Mouse (Mus musculus): ENCODE measurements at regions not wholly inside any gene's neighbourhood (a gene's known extent, or its start where the extent isn't known, plus 50 kb on each side); places are given as distances from the start of the nearest gene placed in this dataset.
A peak's percentile ranks its signal among the peaks of the same experiment; 100 is the strongest.

DNA sequence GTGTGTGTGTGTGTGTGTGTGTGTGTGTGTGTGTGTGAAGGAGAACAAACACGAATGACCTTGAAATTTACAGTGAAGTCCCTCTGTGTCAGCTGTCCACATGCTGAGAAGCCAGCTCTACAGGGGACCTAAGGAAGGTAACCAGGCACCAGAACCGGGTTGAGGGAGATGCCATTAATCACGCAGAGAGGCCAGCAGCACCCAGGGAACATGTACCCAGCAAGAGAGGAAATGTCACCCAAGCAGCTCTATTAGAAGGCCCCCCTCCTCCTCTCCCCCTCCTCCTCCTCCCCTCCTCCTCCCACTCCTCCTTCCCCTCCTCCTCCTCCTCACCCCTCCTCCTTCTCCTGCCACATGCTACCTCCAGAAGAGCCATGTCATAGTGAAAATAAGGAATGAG lies 181.8 kb downstream of the Suds3 start:
- ATAC-seq = no peak
- Histone ChIP-seq H3K9ac (ENCODE audit: low read length) (no peak overlapping the region), H3K27me3 (replicated peaks; ENCODE audit: control insufficient read depth, insufficient read depth, low read length) (no peaks in the 10 kb centered on the region), H3K4me2 (ENCODE audit: low read length) (no peak overlapping the region), H3K9me3 (replicated peaks; ENCODE audit: control insufficient read depth, low read length) (no peaks in the 10 kb centered on the region), H3K27ac (ENCODE audit: low read depth, low read length) (no peak overlapping the region), H3K4me3 (ENCODE audit: low read depth, low read length) (no peak overlapping the region), H3K4me1 (ENCODE audit: control insufficient read depth, insufficient read depth, low read length) (no peaks in the 10 kb centered on the region), H3K36me3 (ENCODE audit: control insufficient read depth, insufficient read depth, low read length) (no peaks in the 10 kb centered on the region)
- no peak for DNase-seq (ENCODE audit: low spot score)
- 75% methylated on average over 3 of the region's 3 CpGs for WGBS

DNA sequence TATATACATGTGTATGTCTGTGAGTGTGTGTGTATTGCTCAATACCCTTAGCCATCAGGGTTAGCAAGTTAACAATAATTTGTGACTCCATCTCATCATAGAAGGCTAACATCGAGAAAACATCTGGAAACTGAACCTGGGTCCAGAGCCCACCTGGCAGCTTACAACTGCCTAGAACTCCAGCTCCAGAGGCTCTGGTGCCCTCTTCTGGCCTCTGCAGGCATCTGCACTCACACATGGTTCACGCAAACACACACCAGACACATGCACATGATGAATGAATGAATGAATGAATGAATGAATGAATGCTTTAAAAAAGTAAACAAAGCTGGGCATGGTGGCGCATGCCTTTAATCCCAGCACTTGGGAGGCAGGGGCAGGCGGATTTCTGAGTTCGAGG lies 182.8 kb downstream of the Suds3 start:
- no peaks in the 10 kb centered on the region for H3K36me3 ChIP-seq (ENCODE audit: control insufficient read depth, insufficient read depth, low read length)
- H3K4me1 ChIP-seq (ENCODE audit: control insufficient read depth, insufficient read depth, low read length) = no peaks in the 10 kb centered on the region
- DNase-seq (ENCODE audit: low spot score) (no peak), ATAC-seq (no peak)
- no peak overlapping the region for H3K9ac ChIP-seq (ENCODE audit: low read length)
- no peak overlapping the region for H3K4me2 ChIP-seq (ENCODE audit: low read length)
- no peaks in the 10 kb centered on the region for H3K27me3 ChIP-seq (replicated peaks; ENCODE audit: control insufficient read depth, insufficient read depth, low read length)
- no peak overlapping the region for H3K27ac ChIP-seq (ENCODE audit: low read depth, low read length)
- no peak overlapping the region for H3K4me3 ChIP-seq (ENCODE audit: low read depth, low read length)
- no peaks in the 10 kb centered on the region for H3K9me3 ChIP-seq (replicated peaks; ENCODE audit: control insufficient read depth, low read length)
- WGBS = 94% methylated on average over 5 of the region's 5 CpGs

DNA sequence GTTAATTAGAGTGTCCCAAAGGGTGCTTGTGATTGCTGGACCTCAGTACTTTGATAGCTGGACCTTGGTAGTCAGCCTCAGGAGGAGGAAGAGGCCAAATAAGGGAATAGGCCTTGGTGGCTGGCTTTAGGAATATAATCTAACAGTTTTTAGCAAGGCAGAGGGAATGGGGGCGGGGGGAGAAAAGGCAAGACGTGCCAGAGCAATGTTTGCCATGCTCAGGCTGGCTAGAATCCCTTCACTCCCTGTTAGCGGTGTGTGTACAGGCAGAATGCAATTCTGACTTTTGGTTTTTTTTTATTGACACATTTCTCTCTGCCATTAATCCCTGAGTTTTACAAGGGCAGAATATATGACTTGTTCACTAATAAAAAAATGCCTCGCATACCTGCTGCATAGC lies 192.2 kb downstream of the Suds3 start:
- peaks cover 12% of the 10 kb centered on the region for H3K4me1 ChIP-seq (ENCODE audit: control insufficient read depth, insufficient read depth, low read length)
- no peaks in the 10 kb centered on the region for H3K9me3 ChIP-seq (replicated peaks; ENCODE audit: control insufficient read depth, low read length)
- no peak overlapping the region for H3K9ac ChIP-seq (ENCODE audit: low read length)
- no peaks in the 10 kb centered on the region for H3K36me3 ChIP-seq (ENCODE audit: control insufficient read depth, insufficient read depth, low read length)
- H3K27ac ChIP-seq (ENCODE audit: low read depth, low read length) = no peak overlapping the region; the same call in 1 of the 2 replicates
- no peak overlapping the region for H3K4me3 ChIP-seq (ENCODE audit: low read depth, low read length)
- DNase-seq (ENCODE audit: low spot score) (peak; percentile 37), ATAC-seq (no peak)
- H3K4me2 ChIP-seq (ENCODE audit: low read length) = no peak overlapping the region
- H3K27me3 ChIP-seq (replicated peaks; ENCODE audit: control insufficient read depth, insufficient read depth, low read length) = no peaks in the 10 kb centered on the region
- WGBS = 61% methylated on average over 4 of the region's 4 CpGs

DNA sequence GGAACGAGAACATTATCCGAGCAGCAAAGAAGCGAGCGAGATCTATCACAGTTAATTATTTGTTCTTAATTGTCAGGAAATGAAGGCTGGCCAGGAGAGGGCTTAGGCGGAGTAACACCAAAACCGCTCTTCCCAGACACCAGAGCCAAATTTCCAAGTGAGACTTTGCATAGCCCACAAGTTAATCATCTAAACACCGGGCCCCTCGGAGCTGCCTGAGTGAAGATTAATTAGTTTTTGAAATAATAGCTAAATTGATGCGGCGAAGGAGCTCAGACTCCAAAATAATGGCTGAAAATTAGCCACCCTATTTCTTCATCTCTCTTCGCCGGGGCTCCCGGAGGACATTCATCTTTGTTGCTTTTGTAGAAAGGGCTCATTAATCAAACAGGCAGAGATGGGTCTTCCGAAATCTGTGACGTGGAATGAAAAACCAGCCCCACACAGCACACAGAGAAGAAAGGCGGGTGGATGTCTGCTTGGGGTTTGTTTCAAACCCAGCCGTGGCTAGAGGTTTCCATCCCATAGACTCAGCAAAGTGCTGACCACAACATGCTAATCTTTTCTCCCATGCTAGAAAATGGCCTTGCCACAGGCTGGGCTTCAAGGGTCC lies 193.7 kb downstream of the Suds3 start:
- H3K4me3 ChIP-seq (ENCODE audit: low read depth, low read length) = no peak overlapping the region
- peak overlapping the region; percentile 25 for H3K4me2 ChIP-seq (ENCODE audit: low read length)
- H3K9ac ChIP-seq (ENCODE audit: low read length) = no peak overlapping the region
- peaks cover 12% of the 10 kb centered on the region for H3K4me1 ChIP-seq (ENCODE audit: control insufficient read depth, insufficient read depth, low read length)
- H3K27me3 ChIP-seq (replicated peaks; ENCODE audit: control insufficient read depth, insufficient read depth, low read length) = no peaks in the 10 kb centered on the region
- H3K27ac ChIP-seq (ENCODE audit: low read depth, low read length) = no peak overlapping the region
- no peaks in the 10 kb centered on the region for H3K36me3 ChIP-seq (ENCODE audit: control insufficient read depth, insufficient read depth, low read length)
- 14% methylated on average over 17 of the region's 17 CpGs for WGBS
- ATAC-seq (peak; percentile 26; the same call in 1 of the 2 replicates), DNase-seq (ENCODE audit: low spot score) (peak; percentile 73)
- no peaks in the 10 kb centered on the region for H3K9me3 ChIP-seq (replicated peaks; ENCODE audit: control insufficient read depth, low read length)

DNA sequence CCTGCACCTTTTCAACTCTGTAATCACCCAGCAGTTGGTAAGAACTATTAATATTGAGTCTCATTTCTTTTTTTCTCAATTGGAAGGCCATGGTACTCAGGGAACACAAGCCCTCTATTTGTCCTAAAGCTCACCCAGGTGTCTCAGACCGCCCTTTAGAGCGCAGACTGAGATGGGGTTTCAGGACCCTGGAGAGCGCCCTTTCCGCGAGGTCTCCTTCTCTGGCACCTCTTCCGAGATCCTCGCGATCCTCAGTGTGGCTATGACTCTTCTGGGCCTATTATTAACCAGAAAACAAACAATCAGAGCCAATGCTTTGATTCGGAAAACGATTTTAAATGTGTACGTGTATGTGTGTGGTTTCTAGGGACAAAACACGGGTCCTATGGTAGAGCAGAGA lies 201.0 kb downstream of the Suds3 start:
- 32% methylated on average over 12 of the region's 12 CpGs for whole genome bisulfite sequencing
- Histone ChIP-seq H3K9ac (ENCODE audit: low read length) (no peak overlapping the region), H3K4me1 (ENCODE audit: control insufficient read depth, insufficient read depth, low read length) (no peaks in the 10 kb centered on the region), H3K4me2 (ENCODE audit: low read length) (no peak overlapping the region), H3K27ac (ENCODE audit: low read depth, low read length) (no peak overlapping the region), H3K4me3 (ENCODE audit: low read depth, low read length) (no peak overlapping the region), H3K36me3 (ENCODE audit: control insufficient read depth, insufficient read depth, low read length) (no peaks in the 10 kb centered on the region), H3K27me3 (replicated peaks; ENCODE audit: control insufficient read depth, insufficient read depth, low read length) (no peaks in the 10 kb centered on the region), H3K9me3 (replicated peaks; ENCODE audit: control insufficient read depth, low read length) (no peaks in the 10 kb centered on the region)
- DNase-seq (ENCODE audit: low spot score) (no peak), ATAC-seq (no peak)

DNA sequence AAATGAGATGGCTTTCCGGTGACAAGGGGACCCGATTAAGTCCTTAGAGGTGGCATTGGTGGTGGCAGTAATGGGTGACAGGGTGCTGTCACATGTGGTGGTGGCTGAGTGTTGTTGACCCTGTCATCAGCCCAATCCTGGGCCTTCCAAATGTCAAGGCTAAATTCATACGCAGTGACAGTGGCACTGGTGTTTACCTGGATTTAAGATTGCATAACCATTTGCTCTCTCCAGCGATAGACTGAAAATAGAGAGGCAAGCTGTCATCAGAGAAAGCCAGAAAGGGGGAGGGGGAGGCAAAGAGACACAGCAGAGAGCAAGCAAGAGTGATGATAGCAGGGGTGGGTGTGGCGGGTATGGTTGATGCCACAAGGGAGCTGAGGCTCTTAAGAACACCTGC lies 215.1 kb downstream of the Suds3 start:
- ATAC-seq = no peak
- 80% methylated on average over 5 of the region's 5 CpGs for WGBS
- no peaks in the 10 kb centered on the region for H3K36me3 ChIP-seq (ENCODE audit: control insufficient read depth, insufficient read depth, low read length)

DNA sequence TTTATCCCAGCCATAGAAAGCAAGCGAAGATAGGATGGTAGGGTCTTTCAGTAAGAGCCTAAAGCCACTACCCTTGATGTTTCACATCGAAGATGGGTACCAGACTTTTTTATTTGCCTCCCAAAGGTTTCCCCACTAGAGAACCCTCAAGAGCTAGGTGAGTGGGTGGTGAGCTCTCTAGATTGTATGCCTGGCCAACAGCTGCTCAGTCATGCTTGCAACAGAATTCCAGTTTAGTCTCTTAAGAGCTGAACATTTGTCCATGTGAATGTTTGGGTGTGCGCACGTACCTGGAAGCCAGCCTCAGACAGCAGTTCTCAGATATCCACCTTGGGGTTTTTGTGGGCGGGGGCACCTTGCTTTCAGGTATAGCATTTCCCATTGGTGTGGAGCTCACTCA lies 218.5 kb downstream of the Suds3 start:
- ATAC-seq = no peak
- WGBS = 93% methylated on average over 5 of the region's 5 CpGs

More for the DNA sequence above, 215.1 kb downstream of the Suds3 start:
- Histone ChIP-seq H3K9ac (ENCODE audit: low read length) (no peak overlapping the region), H3K9me3 (replicated peaks; ENCODE audit: control insufficient read depth, low read length) (no peaks in the 10 kb centered on the region), H3K27ac (ENCODE audit: low read depth, low read length) (no peak overlapping the region), H3K4me2 (ENCODE audit: low read length) (no peak overlapping the region), H3K27me3 (replicated peaks; ENCODE audit: control insufficient read depth, insufficient read depth, low read length) (no peaks in the 10 kb centered on the region), H3K4me1 (ENCODE audit: control insufficient read depth, insufficient read depth, low read length) (no peaks in the 10 kb centered on the region), H3K4me3 (ENCODE audit: low read depth, low read length) (no peak overlapping the region)
- DNase-seq (ENCODE audit: low spot score) = no peak

DNA sequence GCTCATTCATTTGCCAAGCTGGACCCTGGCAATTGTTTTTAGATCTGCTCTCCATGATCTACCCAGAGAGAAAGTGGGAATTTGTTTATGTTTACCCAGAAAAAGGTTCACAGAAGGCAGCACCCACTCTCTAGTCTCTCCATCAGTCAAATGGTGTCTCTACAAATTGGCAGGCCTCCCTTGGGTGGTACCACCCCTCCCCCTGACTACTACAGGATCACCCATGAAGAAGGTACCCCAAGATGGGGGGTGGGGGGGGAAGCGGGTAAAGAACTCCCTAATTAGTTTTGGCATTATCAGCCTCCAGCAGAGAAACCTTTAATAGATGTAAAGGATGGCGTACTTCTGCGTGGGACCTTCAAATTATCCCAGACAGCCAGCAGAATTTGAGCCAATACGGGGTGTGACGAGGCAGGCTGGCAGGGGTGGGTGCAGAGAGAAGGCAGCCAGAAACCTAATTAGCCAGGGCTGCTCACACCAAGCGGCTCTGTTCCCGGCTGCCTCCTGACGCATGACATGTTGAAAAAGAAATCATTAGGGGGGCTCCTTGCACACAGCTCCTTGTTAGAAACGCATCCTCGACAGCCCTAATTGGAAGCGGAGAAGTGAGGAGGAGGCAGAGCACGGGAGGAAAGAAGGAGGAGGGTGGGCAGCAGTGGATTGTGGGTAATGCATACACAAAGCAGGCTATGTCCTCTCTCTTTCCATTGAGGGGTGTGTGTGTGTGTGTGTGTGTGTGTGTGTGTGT lies 220.7 kb downstream of the Suds3 start:
- peak overlapping the region; percentile 92 for H3K27ac ChIP-seq (ENCODE audit: low read depth, low read length)
- H3K9ac ChIP-seq (ENCODE audit: low read length) = no peak overlapping the region
- no peaks in the 10 kb centered on the region for H3K36me3 ChIP-seq (ENCODE audit: control insufficient read depth, insufficient read depth, low read length)
- ATAC-seq = peak; percentile 98
- no peaks in the 10 kb centered on the region for H3K9me3 ChIP-seq (replicated peaks; ENCODE audit: control insufficient read depth, low read length)
- peak overlapping the region; percentile 17 for H3K4me2 ChIP-seq (ENCODE audit: low read length)
- H3K4me3 ChIP-seq (ENCODE audit: low read depth, low read length) = no peak overlapping the region
- WGBS = 5% methylated on average over 12 of the region's 12 CpGs
- H3K4me1 ChIP-seq (ENCODE audit: control insufficient read depth, insufficient read depth, low read length) = peaks cover 7% of the 10 kb centered on the region
- peak; percentile 97 for DNase-seq (ENCODE audit: low spot score)
- H3K27me3 ChIP-seq (replicated peaks; ENCODE audit: control insufficient read depth, insufficient read depth, low read length) = no peaks in the 10 kb centered on the region

More for the DNA sequence above, 218.5 kb downstream of the Suds3 start:
- DNase-seq (ENCODE audit: low spot score) = no peak
- Histone ChIP-seq H3K9ac (ENCODE audit: low read length) (no peak overlapping the region), H3K9me3 (replicated peaks; ENCODE audit: control insufficient read depth, low read length) (no peaks in the 10 kb centered on the region), H3K27me3 (replicated peaks; ENCODE audit: control insufficient read depth, insufficient read depth, low read length) (no peaks in the 10 kb centered on the region), H3K4me2 (ENCODE audit: low read length) (no peak overlapping the region), H3K36me3 (ENCODE audit: control insufficient read depth, insufficient read depth, low read length) (no peaks in the 10 kb centered on the region), H3K4me3 (ENCODE audit: low read depth, low read length) (no peak overlapping the region), H3K4me1 (ENCODE audit: control insufficient read depth, insufficient read depth, low read length) (peaks cover 7% of the 10 kb centered on the region), H3K27ac (ENCODE audit: low read depth, low read length) (no peak overlapping the region)

DNA sequence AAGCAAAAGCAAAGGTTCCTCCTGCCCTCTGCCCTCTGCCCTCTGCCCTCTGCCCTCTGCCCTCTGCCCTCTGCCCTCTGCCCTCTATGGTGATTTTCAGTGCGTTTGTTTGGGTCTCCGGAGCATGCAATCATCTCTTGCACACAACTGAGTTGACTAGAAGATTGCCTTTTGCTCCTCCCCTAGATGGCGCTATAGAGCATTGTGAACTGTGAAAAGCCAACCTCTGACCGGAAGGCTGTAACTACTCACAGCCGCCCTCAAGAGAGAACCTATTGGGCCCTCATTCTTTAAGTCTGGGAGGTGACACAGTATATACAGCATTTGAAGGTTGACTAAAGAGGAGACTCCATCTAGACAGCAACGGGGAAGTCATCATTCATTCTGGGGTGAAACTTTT lies 221.3 kb downstream of the Suds3 start:
- Histone ChIP-seq H3K4me1 (ENCODE audit: control insufficient read depth, insufficient read depth, low read length) (peaks cover 7% of the 10 kb centered on the region), H3K27me3 (replicated peaks; ENCODE audit: control insufficient read depth, insufficient read depth, low read length) (no peaks in the 10 kb centered on the region), H3K4me3 (ENCODE audit: low read depth, low read length) (no peak overlapping the region), H3K27ac (ENCODE audit: low read depth, low read length) (peak overlapping the region; percentile 92; the same call in 1 of the 2 replicates), H3K36me3 (ENCODE audit: control insufficient read depth, insufficient read depth, low read length) (no peaks in the 10 kb centered on the region), H3K9ac (ENCODE audit: low read length) (no peak overlapping the region), H3K9me3 (replicated peaks; ENCODE audit: control insufficient read depth, low read length) (no peaks in the 10 kb centered on the region), H3K4me2 (ENCODE audit: low read length) (no peak overlapping the region; the same call in 1 of the 2 replicates)
- DNase-seq (ENCODE audit: low spot score) (no peak), ATAC-seq (peak; percentile 2; the same call in 1 of the 2 replicates)
- 73% methylated on average over 6 of the region's 6 CpGs for WGBS
